Mouse (Mus musculus) adrenal gland, postnatal 36 days (tissue): ENCODE data around the gene Aunip. TPM values are rescaled to one million over a fixed set of nuclear protein-coding genes. Genes with fewer than 3 reads are reported as not detected.

Experiments
- DNase-seq, 2 experiments: peaks; one replicate each; pipeline ENCODE4 v3.0.0; 2021; ENCODE audit warnings: mixed read lengths in 1 of 2
- total RNA-seq, 2 experiments: library from RNA; stranded (reverse); gene quantifications; 2 replicates each; pipeline ENCODE4 v1.2.3; 2021

Aunip gene
- total RNA-seq, 2 experiments from 2014 or later, result 1.7 to 2.5 TPM

- no peak for DNase-seq
Measured at GRCm38 (mm10) chr4:134515614-134516013, 4.8 kb downstream of the Aunip start.

- DNase-seq, result peak; percentile 77 to 84
Measured at GRCm38 (mm10) chr4:134516981-134517380, 6.2 kb downstream of the Aunip start.

- no peak for DNase-seq
Measured at GRCm38 (mm10) chr4:134517719-134518118, 6.9 kb downstream of the Aunip start.

- DNase-seq, result no peak
Measured at GRCm38 (mm10) chr4:134518541-134518940, 7.7 kb downstream of the Aunip start.

GRCm38 (mm10) chr4:134519281-134519680, 8.5 kb downstream of the Aunip start:
- DNase-seq, result no peak

GRCm38 (mm10) chr4:134523447-134523846, 12.6 kb downstream of the Aunip start:
- peak; percentile 58 to 63 for DNase-seq

- no peak for DNase-seq
Measured at GRCm38 (mm10) chr4:134525806-134526205, 15.0 kb downstream of the Aunip start.

- no peak for DNase-seq
Measured at GRCm38 (mm10) chr4:134526220-134526619, 15.4 kb downstream of the Aunip start.

- no peak for DNase-seq
Measured at GRCm38 (mm10) chr4:134532928-134533327, 22.1 kb downstream of the Aunip start.

GRCm38 (mm10) chr4:134533421-134533820, 22.6 kb downstream of the Aunip start:
- no peak for DNase-seq

GRCm38 (mm10) chr4:134534124-134534886, 23.5 kb downstream of the Aunip start:
- DNase-seq, result peak; percentile 85 to 92

- peak; percentile 99 to 100 for DNase-seq
Measured at GRCm38 (mm10) chr4:134534932-134535786, 24.4 kb downstream of the Aunip start, which contains the start of gene Mtfr1l. Gene Mtfr1l (minus strand): TSS chr4:134535387.

GRCm38 (mm10) chr4:134535787-134536151, 25.0 kb downstream of the Aunip start:
- peak; percentile 60 to 63 for DNase-seq

GRCm38 (mm10) chr4:134538997-134539580, 28.3 kb downstream of the Aunip start:
- DNase-seq, result no peak

GRCm38 (mm10) chr4:134542726-134543125, 31.9 kb downstream of the Aunip start:
- DNase-seq, result no peak

- peak; percentile 94 to 96 for DNase-seq
Measured at GRCm38 (mm10) chr4:134543261-134543660, 32.5 kb downstream of the Aunip start.

- peak; percentile 55 to 67 for DNase-seq
Measured at GRCm38 (mm10) chr4:134546814-134547705, 36.3 kb downstream of the Aunip start.

- DNase-seq, result no peak
Measured at GRCm38 (mm10) chr4:134548169-134548938, 37.6 kb downstream of the Aunip start.

GRCm38 (mm10) chr4:134549899-134550298, 39.1 kb downstream of the Aunip start:
- no peak for DNase-seq

GRCm38 (mm10) chr4:134551494-134552316, 40.9 kb downstream of the Aunip start, which contains the start of gene Selenon:
Gene Selenon (minus strand): TSS chr4:134552166.
- DNase-seq, result peak; percentile 86 to 91
